Mouse (Mus musculus) kidney, postnatal 0 days (tissue): ENCODE data around the gene Cbx3. TPM values are rescaled to one million over a fixed set of nuclear protein-coding genes. Genes with fewer than 3 reads are reported as not detected.

ENCODE experiments used
- ATAC-seq: fragments of 200-750 bp; cut with Nextera tagmentation; replicated peaks from 2 replicates; pipeline ENCODE4 v1.8.0; 2017; ENCODE audit warnings: low read depth, moderate number of reproducible peaks, moderate TSS enrichment, moderate library complexity; ENCODE audit not compliant: low FRiP score
- DNase-seq: peaks from one replicate; pipeline ENCODE4 v3.0.0-alpha.2; 2016; ENCODE audit warnings: low spot score
- H3K27ac ChIP-seq: fragments of 300-500 bp; sonication (generic); 2 replicates; pipeline ENCODE4 v1.5.1; 2014; ENCODE audit warnings: mild to moderate bottlenecking
- H3K27me3 ChIP-seq: fragments of 300-500 bp; sonication (generic); 2 replicates; pipeline ENCODE4 v1.6.1; 2014; ENCODE audit warnings: low read length, mixed read lengths; ENCODE audit not compliant: insufficient read depth
- H3K36me3 ChIP-seq: fragments of 300-500 bp; sonication (generic); 2 replicates; pipeline ENCODE4 v1.6.1; 2014; ENCODE audit warnings: low read length, mixed read lengths; ENCODE audit not compliant: insufficient read depth
- H3K4me1 ChIP-seq: fragments of 300-500 bp; sonication (generic); replicated peaks from 2 replicates; pipeline ENCODE4 v1.6.1; 2014; ENCODE audit warnings: antibody characterized with exemption, low read length, mixed read lengths; ENCODE audit not compliant: insufficient read depth
- H3K4me2 ChIP-seq: fragments of 300-500 bp; sonication (generic); 2 replicates; pipeline ENCODE4 v1.6.1; 2014; ENCODE audit warnings: mild to moderate bottlenecking, low read length, moderate library complexity, mixed read lengths
- H3K4me3 ChIP-seq: fragments of 300-500 bp; sonication (generic); replicated peaks from 2 replicates; pipeline ENCODE4 v1.5.1; 2014; ENCODE audit warnings: low read depth, low read length
- H3K9ac ChIP-seq: fragments of 300-500 bp; sonication (generic); 2 replicates; pipeline ENCODE4 v1.6.1; 2014; ENCODE audit warnings: low read depth, low read length
- H3K9me3 ChIP-seq: fragments of 300-500 bp; sonication (generic); replicated peaks from 2 replicates; pipeline ENCODE4 v1.6.1; 2016; ENCODE audit warnings: low read length, inconsistent platforms, mixed read lengths
- CTCF ChIP-seq: IDR thresholded peaks from 2 replicates; pipeline ENCODE4 v1.5.1; 2016; ENCODE audit warnings: antibody characterized with exemption, low read depth, mild to moderate bottlenecking, moderate library complexity
- WGBS: fragments of 180-500 bp; shearing (Covaris S2); extraction: QIAGEN DNeasy Blood & Tissue Kit; methylation state at CpG from one replicate; pipeline ENCODE4 v1.1.7; 2014; 5-methylcytosine and 5-hydroxymethylcytosine counted together
- polyA plus RNA-seq: library from polyadenylated mRNA; unstranded; fragments of >200 nt; fragmentation: Nextera tagmentation; extraction: Ambion mirVana; gene quantifications from 2 replicates; pipeline ENCODE4 v1.2.1, GENCODE M21; 2015

Cbx3 gene
- polyA plus RNA-seq, 1 experiment from 2014 or later = 447 TPM

DNA sequence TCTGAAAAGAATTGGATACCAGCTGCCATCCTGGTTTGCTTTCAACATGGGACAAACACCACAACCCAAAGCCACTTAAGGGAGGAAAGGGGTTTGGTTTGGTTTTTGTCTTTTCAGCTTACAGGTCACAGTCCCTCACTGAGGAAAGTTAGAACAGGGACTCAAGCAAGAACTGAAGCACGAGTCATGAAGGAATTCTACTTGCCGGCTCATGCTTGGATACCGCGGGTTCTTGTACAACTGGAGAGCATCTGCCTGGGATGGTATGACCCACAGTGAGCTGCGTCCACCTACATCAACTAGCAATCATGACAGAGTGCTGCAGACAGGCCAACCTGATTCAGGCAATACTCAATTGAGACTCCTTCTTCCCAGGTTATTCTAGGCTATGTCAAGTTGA, 16.6 kb downstream of the Cbx3 start:
- no peak for TF ChIP-seq CTCF
- no peak overlapping the region for H3K4me3 ChIP-seq
- no peaks in the 10 kb centered on the region for H3K9me3 ChIP-seq
- no peak for ATAC-seq
- no peak overlapping the region for H3K27ac ChIP-seq
- 92% methylated on average over 5 of the region's 5 CpGs for WGBS
- DNase-seq = no peak
- H3K4me1 ChIP-seq = no peaks in the 10 kb centered on the region
- no peak overlapping the region for H3K4me2 ChIP-seq
- H3K36me3 ChIP-seq = peaks cover 7% of the 10 kb centered on the region; the same call in 1 of the 2 replicates
- H3K9ac ChIP-seq = no peak overlapping the region
- H3K27me3 ChIP-seq = no peaks in the 10 kb centered on the region

DNA sequence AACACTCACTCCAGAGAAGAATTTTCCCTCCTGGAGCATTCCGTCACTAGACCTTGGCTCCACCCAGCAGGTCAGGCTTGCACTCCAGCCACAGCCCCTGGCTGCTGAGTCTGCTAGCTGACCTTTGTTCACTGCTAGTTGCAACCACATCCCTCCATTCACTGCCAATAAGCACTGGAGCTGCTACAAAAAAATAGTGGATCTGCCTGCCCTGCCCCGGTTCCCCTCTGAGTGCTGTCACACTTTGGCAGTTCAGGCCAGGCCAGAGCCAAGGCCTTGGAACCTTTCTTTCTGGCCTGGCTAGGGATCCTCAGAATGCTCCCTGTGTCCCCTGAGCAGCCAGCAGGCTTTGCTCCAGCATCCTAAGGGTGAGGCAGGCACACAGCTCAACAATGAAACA, 19.6 kb downstream of the Cbx3 start:
- H3K27ac ChIP-seq = peak overlapping the region; percentile 2; the same call in 1 of the 2 replicates
- H3K4me3 ChIP-seq = no peak overlapping the region
- no peaks in the 10 kb centered on the region for H3K4me1 ChIP-seq
- no peak for TF ChIP-seq CTCF
- no peak overlapping the region for H3K9ac ChIP-seq
- H3K36me3 ChIP-seq = no peaks in the 10 kb centered on the region
- DNase-seq (peak; percentile 64), ATAC-seq (0 out of 2 replicates have a peak, but pooled peaks have one; percentile 36)
- no peaks in the 10 kb centered on the region for H3K9me3 ChIP-seq
- H3K4me2 ChIP-seq = no peak overlapping the region
- WGBS = 48% methylated on average over 2 of the region's 2 CpGs
- no peaks in the 10 kb centered on the region for H3K27me3 ChIP-seq

DNA sequence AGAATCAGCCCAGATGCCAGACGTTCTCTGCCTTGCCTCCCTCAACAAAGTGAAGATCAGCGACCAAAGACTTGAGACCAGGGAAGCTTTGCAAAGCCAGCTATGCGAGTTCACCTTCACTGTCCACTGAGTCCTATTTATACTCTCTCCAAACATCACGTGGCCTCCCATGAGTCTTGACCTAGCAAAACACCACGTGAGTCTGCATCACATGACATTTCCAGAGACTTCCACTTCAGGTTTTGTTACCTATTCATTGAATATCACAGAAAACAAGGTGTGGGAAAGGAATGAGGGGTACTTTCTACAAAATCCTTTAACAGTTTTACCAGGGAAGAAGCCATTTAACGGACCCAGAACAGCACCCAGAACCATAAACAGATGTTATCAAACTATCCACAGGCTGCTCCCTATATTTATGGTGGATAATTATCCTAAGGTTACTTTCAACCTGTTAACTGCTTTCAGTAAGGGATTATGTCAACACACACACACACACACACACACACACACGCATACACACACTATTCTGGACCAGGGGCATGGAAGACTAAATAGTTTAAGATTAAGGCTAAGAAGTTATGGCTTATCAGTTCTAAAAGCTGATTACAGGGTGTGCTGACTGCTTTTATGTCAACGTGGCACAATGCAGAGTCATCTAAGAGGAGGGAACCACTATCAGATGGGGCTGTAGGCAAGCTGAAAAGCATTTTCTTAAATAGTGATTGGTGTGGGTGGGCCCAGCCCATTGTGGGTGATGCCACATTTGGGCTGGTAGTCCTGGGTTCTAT, 27.4 kb downstream of the Cbx3 start:
- Histone ChIP-seq H3K9ac (no peak overlapping the region), H3K27ac (no peak overlapping the region), H3K27me3 (no peaks in the 10 kb centered on the region), H3K4me3 (no peak overlapping the region), H3K4me1 (no peaks in the 10 kb centered on the region), H3K9me3 (no peaks in the 10 kb centered on the region), H3K4me2 (no peak overlapping the region), H3K36me3 (no peaks in the 10 kb centered on the region)
- ATAC-seq (no peak), DNase-seq (no peak)
- WGBS = 58% methylated on average over 8 of the region's 8 CpGs
- no peak for TF ChIP-seq CTCF

DNA sequence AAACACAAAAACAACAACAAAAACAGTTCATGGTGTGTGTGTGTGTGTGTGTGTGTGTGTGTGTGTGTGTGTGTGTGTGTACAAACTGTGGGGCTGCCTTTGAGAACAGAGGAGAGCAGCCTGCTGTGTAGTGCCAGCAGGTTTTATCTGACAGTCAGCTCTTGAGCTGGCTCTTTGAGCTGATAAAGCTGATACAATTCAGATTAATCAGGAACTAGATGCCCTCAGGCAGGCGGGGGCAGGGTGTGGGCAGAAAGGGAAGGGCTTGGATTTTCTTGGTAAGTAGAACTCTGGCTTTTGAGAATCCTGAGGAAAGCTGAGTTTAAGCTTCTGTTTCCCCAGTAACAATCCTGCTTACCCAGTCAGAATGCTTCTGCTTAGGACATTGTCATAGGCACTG, 35.5 kb downstream of the Cbx3 start:
- ATAC-seq = no peak
- Histone ChIP-seq H3K4me2 (no peak overlapping the region), H3K27ac (no peak overlapping the region), H3K9me3 (no peaks in the 10 kb centered on the region), H3K36me3 (no peaks in the 10 kb centered on the region), H3K27me3 (no peaks in the 10 kb centered on the region), H3K9ac (no peak overlapping the region), H3K4me1 (no peaks in the 10 kb centered on the region), H3K4me3 (no peak overlapping the region)
- no peak for DNase-seq
- no peak for TF ChIP-seq CTCF
- WGBS = 60% methylated on average over 1 of the region's 1 CpGs

DNA sequence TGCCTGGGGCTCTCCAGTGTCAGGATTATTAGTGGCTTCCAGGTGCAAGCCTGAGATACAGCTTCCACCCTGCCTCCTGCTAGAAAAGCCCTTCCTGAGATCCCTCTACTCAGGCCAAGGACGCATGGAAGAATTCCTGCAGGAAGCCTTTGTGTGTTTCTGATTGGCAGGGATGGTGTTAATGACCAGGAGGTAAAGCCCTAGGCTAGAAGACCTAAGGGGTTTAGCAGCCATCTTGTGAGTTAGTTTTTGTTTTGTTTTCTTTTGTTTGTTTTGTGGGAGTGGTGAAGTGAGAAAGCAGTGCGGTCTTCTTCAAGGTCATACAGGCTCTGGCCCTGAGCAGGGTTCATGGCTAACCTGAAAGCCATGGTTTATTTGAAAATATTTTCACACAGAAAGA, 37.4 kb downstream of the Cbx3 start:
- ATAC-seq (no peak), DNase-seq (no peak)
- 60% methylated on average over 2 of the region's 2 CpGs for WGBS
- Histone ChIP-seq H3K27ac (no peak overlapping the region), H3K4me2 (no peak overlapping the region), H3K4me1 (no peaks in the 10 kb centered on the region), H3K9me3 (no peaks in the 10 kb centered on the region), H3K9ac (no peak overlapping the region), H3K27me3 (no peaks in the 10 kb centered on the region), H3K4me3 (no peak overlapping the region), H3K36me3 (no peaks in the 10 kb centered on the region)
- TF ChIP-seq CTCF = no peak

DNA sequence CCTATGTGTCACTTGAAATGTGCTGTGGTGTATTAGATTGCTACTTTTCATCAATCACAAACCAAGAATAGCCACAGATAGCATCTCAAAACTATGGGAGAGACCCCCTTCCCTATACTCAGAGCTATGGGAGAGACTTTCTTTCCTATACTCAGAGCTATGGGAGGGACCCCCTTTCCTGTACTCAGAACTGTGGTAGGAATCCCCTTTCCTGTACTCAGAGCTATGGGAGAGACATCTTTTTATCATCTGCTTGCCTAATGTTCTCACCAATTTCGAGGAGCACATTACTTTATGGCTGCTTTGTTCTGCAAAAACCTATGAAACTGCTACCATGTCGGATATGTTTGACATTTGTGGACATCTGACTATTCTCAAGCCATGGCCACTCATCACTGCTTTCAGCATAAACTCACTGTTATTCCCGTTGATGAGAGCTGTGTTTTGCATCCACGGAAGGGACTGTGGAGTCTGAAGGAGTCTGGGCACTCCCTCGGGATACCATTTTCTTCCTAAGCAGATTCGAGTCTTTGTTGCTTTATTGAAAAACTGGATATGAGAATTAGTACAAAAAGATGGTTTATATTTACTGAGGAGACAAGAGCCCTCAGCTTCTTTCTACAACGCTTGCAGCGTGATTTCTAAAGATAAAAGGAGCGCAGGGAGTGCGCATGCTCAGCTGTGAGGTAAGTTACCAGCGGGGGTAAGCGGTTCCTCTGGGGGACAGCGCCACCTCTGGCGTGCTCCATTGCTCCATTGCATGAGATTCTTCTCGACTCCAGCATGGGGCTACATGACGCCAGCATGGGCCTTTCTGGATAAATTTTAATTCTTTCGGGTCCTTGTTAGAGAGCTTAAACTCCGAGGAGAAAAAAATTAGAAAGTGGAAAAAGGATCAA, 38.8 kb downstream of the Cbx3 start:
- WGBS = 25% methylated on average over 18 of the region's 18 CpGs
- TF ChIP-seq CTCF = peak; percentile 80
- H3K4me2 ChIP-seq = peak overlapping the region; percentile 46
- peak overlapping the region; percentile 19; the same call in 1 of the 2 replicates for H3K4me3 ChIP-seq
- DNase-seq (peak; percentile 89), ATAC-seq (peak; percentile 76; the same call in 1 of the 2 replicates)
- 0 out of 2 replicates have a peak overlapping the region, but pooled peaks have one; percentile 14 for H3K9ac ChIP-seq
- H3K9me3 ChIP-seq = no peaks in the 10 kb centered on the region
- H3K4me1 ChIP-seq = no peaks in the 10 kb centered on the region
- no peaks in the 10 kb centered on the region for H3K36me3 ChIP-seq
- no peak overlapping the region for H3K27ac ChIP-seq
- no peaks in the 10 kb centered on the region for H3K27me3 ChIP-seq
